In the genomic region with DNA sequence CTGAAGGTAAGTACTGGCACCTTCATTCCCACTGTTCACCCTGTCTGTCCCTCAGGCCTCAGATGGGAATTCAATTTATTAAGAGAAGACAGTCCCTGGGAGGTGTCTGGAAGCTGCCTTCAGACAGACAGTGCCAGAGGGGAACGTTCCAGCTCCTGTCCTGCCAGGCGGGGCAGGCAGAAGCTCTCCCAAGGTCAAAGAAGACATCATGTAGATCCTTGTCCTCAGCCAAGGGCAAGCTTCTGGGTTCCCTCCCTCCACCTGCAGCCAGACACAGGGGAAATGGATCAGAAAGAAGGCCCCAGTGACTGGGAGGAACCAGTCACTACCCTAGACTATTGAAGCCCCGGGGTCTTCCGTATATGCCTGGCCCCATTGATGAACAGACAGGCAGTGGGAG, we compare ENCODE assay signal across 10 mouse cellular contexts.
DNase-seq lines count a peak whose midpoint lies in the region; ATAC-seq lines count a peak whose summit lies in the region.
"Had no signal": no experiment of that assay in that cellular context is flagged by ENCODE, and none has a peak within 500 bp of the region (broad histone marks: within the 10 kb centered on the region; RNA-seq: fewer than 3 reads in every experiment).

No protein-coding gene starts in this region.

- no peak overlapping the region for H3K4me2 ChIP-seq in hindbrain, embryonic 14.5 days (replicated peaks)
- no peak overlapping the region for H3K4me2 ChIP-seq in midbrain, embryonic 16.5 days (ENCODE audit: low read length)
- no peak overlapping the region for H3K4me2 ChIP-seq in liver, embryonic 12.5 days

- no peak for DNase-seq in heart, embryonic 10.5 days (ENCODE audit: low spot score)
- no peak for DNase-seq in heart, postnatal 14 days
- peak; percentile 62 to 64 for DNase-seq in adrenal gland, postnatal 36 days
- DNase-seq in hindbrain, embryonic 14.5 days (ENCODE audit: low spot score) = peak; percentile 17
- DNase-seq in ovary, postnatal 36 days (ENCODE audit: low spot score) = no peak
- no peak for DNase-seq in thymus, postnatal 36 days
- DNase-seq: lung, adult 18-20 months had no signal

- ATAC-seq in hindbrain, embryonic 14.5 days (ENCODE audit: low FRiP score) = no peak
- no peak for ATAC-seq in midbrain, embryonic 16.5 days
- ATAC-seq in liver, embryonic 12.5 days = no peak

- peak overlapping the region; percentile 49; the same call in 1 of the 2 replicates for H3K9ac ChIP-seq in hindbrain, embryonic 14.5 days
- H3K9ac ChIP-seq in midbrain, embryonic 16.5 days (ENCODE audit: low read depth, low read length) = no peak overlapping the region
- no peak overlapping the region for H3K9ac ChIP-seq in liver, embryonic 12.5 days

- no peaks in the 10 kb centered on the region for H3K9me3 ChIP-seq in heart, embryonic 10.5 days
- H3K9me3 ChIP-seq in hindbrain, embryonic 14.5 days (ENCODE audit: control insufficient read depth, low read length) = no peaks in the 10 kb centered on the region
- no peaks in the 10 kb centered on the region; the same call in 1 of the 2 replicates for H3K9me3 ChIP-seq in midbrain, embryonic 16.5 days (replicated peaks; ENCODE audit: control insufficient read depth, low read length, poor library complexity, severe bottlenecking)
- H3K9me3 ChIP-seq in liver, embryonic 12.5 days (replicated peaks) = no peaks in the 10 kb centered on the region

- peak overlapping the region; percentile 86 for H3K27ac ChIP-seq in heart, embryonic 10.5 days
- peak overlapping the region; percentile 98 for H3K27ac ChIP-seq in hindbrain, embryonic 14.5 days
- peak overlapping the region; percentile 99 for H3K27ac ChIP-seq in midbrain, embryonic 16.5 days (ENCODE audit: low read length)
- H3K27ac ChIP-seq in liver, embryonic 12.5 days = no peak overlapping the region
- H3K27ac ChIP-seq: kidney, postnatal 0 days had no signal

- H3K36me3 ChIP-seq in heart, embryonic 10.5 days = no peaks in the 10 kb centered on the region
- H3K36me3 ChIP-seq in hindbrain, embryonic 14.5 days (replicated peaks; ENCODE audit: control insufficient read depth, insufficient read depth) = no peaks in the 10 kb centered on the region
- no peaks in the 10 kb centered on the region for H3K36me3 ChIP-seq in midbrain, embryonic 16.5 days (ENCODE audit: control insufficient read depth, insufficient read depth, low read length)
- no peaks in the 10 kb centered on the region for H3K36me3 ChIP-seq in liver, embryonic 12.5 days

- no peak overlapping the region for H3K4me3 ChIP-seq in heart, embryonic 10.5 days
- H3K4me3 ChIP-seq in hindbrain, embryonic 14.5 days (replicated peaks; ENCODE audit: low read length) = no peak overlapping the region
- no peak overlapping the region for H3K4me3 ChIP-seq in midbrain, embryonic 16.5 days (ENCODE audit: low read depth, low read length)
- no peak overlapping the region for H3K4me3 ChIP-seq in liver, embryonic 12.5 days

- H3K4me1 ChIP-seq in heart, embryonic 10.5 days = peaks cover 83% of the 10 kb centered on the region
- peaks cover 68% of the 10 kb centered on the region for H3K4me1 ChIP-seq in hindbrain, embryonic 14.5 days (replicated peaks; ENCODE audit: control insufficient read depth, insufficient read depth, low read length)
- H3K4me1 ChIP-seq in midbrain, embryonic 16.5 days (ENCODE audit: control insufficient read depth, insufficient read depth, low read length) = peaks cover 85% of the 10 kb centered on the region
- peaks cover 35% of the 10 kb centered on the region for H3K4me1 ChIP-seq in liver, embryonic 12.5 days

- intact Hi-C loops in heart, postnatal 14 days (cut with DNase I) = no loop called here

- WGBS in heart, embryonic 10.5 days = 76% methylated on average over 4 of the region's 4 CpGs
- 59% methylated on average over 4 of the region's 4 CpGs for WGBS in hindbrain, embryonic 14.5 days
- 67% methylated on average over 4 of the region's 4 CpGs for WGBS in midbrain, embryonic 16.5 days
- WGBS in liver, embryonic 12.5 days (ENCODE audit: insufficient replicate concordance) = 75% methylated on average over 4 of the region's 4 CpGs

- no peaks in the 10 kb centered on the region for H3K27me3 ChIP-seq in heart, embryonic 10.5 days (ENCODE audit: insufficient read depth, poor library complexity, severe bottlenecking)
- no peaks in the 10 kb centered on the region for H3K27me3 ChIP-seq in hindbrain, embryonic 14.5 days (ENCODE audit: control insufficient read depth, insufficient read depth, low read length)
- H3K27me3 ChIP-seq in midbrain, embryonic 16.5 days (ENCODE audit: control insufficient read depth, insufficient read depth, low read depth, low read length) = no peaks in the 10 kb centered on the region
- peaks cover 48% of the 10 kb centered on the region for H3K27me3 ChIP-seq in liver, embryonic 12.5 days (replicated peaks)

Comparison
In these comparisons a context has a peak if more than half of its experiments do, and no peak if none do; other contexts are left out.
1. DNase-seq: peak in adrenal gland, postnatal 36 days (2 of 2) and hindbrain, embryonic 14.5 days (single experiment); none in heart, embryonic 10.5 days (single experiment), heart, postnatal 14 days (0 of 2), ovary, postnatal 36 days (single experiment) and thymus, postnatal 36 days (0 of 2).